Mouse (Mus musculus) megakaryocyte, embryonic 14.5 days (primary cell): Measurements from ENCODE around the gene Mxi1.

Experiments used
- FLI1 ChIP-seq: IDR thresholded peaks from 2 replicates; pipeline ENCODE4 v1.6.1; 2012; ENCODE audit warnings: low read length, inconsistent platforms, mixed read lengths
- GATA1 ChIP-seq: IDR thresholded peaks from 3 replicates; pipeline ENCODE4 v1.6.1; 2012; ENCODE audit warnings: mixed read lengths, low read length, inconsistent platforms, borderline replicate concordance

DNA sequence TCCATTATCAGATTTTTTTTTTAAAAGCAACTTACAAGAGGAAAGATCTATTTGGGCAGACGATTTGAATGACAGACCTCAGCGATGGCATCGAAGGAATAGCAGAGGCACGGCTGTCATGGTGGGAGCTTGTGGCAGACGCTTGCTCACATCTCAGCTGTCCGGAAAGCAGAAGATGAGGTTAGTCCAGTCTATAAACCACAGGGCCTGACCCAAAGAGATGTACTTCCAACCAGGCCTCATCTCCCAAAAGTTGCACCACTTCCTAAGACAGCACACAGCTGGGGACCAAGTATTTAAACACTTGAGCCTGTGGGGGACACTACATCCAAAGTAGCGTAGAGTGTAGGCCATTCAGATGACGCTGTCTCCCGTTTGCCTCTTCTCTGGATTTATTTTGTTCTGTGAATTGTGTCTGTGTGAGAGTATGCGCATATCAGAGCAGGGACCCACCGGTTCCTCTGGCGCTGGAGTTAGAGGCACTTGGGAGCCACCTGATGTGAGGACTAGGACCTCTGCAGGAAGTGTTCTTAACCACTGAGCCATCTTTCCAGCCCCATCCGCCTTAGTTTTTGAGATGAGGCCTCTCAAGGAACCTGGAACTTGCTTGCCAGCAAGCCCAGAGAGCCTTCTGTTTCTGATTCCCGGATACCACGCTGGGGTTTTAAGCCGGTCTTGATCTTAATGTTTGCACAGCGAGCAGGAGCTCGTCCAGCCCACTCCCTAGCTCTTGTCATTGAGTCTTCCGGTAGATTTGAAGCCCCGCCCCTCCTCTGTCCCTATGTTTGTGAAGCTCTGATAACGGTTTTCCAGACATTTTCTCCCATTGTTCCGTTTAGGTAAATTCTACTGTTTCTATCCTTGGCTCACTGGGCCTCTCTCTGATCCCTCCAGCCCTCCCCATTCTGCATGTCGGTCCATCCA, 13.7 kb upstream of the Mxi1 start:
- TF ChIP-seq GATA1 = no peak
- TF ChIP-seq FLI1 = no peak
